ENCODE assay signal across 15 mouse cellular contexts in the genomic region with DNA sequence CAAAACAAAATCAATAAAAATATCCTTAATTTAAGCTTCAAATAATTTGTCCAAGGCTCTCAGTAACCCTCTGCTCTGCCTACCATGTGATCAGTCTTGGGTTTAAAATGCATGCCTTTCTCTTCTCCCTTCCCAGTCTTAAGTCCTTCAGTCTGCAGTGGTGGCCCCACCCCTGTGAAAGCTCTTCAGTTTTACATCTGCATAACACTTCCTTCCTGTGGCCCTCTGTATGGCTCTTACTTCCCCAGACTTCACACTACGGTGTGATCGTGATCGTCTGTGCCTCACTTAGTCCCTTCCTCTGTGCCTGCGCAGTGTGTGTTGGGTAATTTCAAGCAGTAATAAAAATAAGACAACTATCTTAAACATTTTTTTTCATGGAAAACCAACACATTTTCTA.
DNase-seq lines count a peak whose midpoint lies in the region; ATAC-seq and TF ChIP-seq lines count a peak whose summit lies in the region.
"Had no signal": no experiment of that assay in that cellular context is flagged by ENCODE, and none has a peak within 500 bp of the region (broad histone marks: within the 10 kb centered on the region; RNA-seq: fewer than 3 reads in every experiment).

No protein-coding gene starts in this region.

- 82% methylated on average over 4 of the region's 4 CpGs for WGBS in forebrain, embryonic 12.5 days

- no peaks in the 10 kb centered on the region for H3K9me3 ChIP-seq in MEL (replicated peaks; ENCODE audit: insufficient read depth, low read length)
- H3K9me3 ChIP-seq in forebrain, embryonic 12.5 days, result no peaks in the 10 kb centered on the region
- H3K9me3 ChIP-seq: limb, embryonic 15.5 days; stomach, embryonic 15.5 days had no signal

- H3K4me2 ChIP-seq in forebrain, embryonic 12.5 days, result no peak overlapping the region
- H3K4me2 ChIP-seq: limb, embryonic 15.5 days; stomach, embryonic 15.5 days had no signal

- no peak overlapping the region for H3K27ac ChIP-seq in MEL (ENCODE audit: control insufficient read depth, low read depth, low read length)
- H3K27ac ChIP-seq in left cerebral cortex, adult 2 months, result no peak overlapping the region
- no peak overlapping the region for H3K27ac ChIP-seq in forebrain, embryonic 12.5 days
- H3K27ac ChIP-seq: heart, adult 2 months; limb, embryonic 15.5 days; stomach, embryonic 15.5 days had no signal

- TF ChIP-seq POLR2A in MEL (IDR thresholded peaks at IDR 0.05; ENCODE audit: control insufficient read depth in 1 of 2, insufficient read depth in 1 of 2, low read depth in 1 of 2, low read length in 2 of 2, poor library complexity in 1 of 2), result no peak

- H3K27me3 ChIP-seq in MEL (ENCODE audit: control insufficient read depth in 1 of 2, insufficient read depth in 2 of 2, low read length in 2 of 2), result peaks cover 2 to 4% of the 10 kb centered on the region in 2 experiments; a peak in 1 of 4 replicates
- peaks cover 14% of the 10 kb centered on the region for H3K27me3 ChIP-seq in forebrain, embryonic 12.5 days
- H3K27me3 ChIP-seq: stomach, embryonic 15.5 days had no signal

- no peaks in the 10 kb centered on the region for H3K4me1 ChIP-seq in MEL (ENCODE audit: control insufficient read depth in 1 of 2, insufficient read depth in 2 of 2, low read length in 2 of 2)
- peaks cover 3% of the 10 kb centered on the region; the same call in 1 of the 2 replicates for H3K4me1 ChIP-seq in forebrain, embryonic 12.5 days
- H3K4me1 ChIP-seq: limb, embryonic 15.5 days; stomach, embryonic 15.5 days had no signal

- peak; percentile 89 for ATAC-seq in megakaryocyte, adult 5-6 weeks (ENCODE audit: poor library complexity, severe bottlenecking)
- ATAC-seq in forebrain, embryonic 12.5 days (ENCODE audit: low FRiP score), result no peak
- ATAC-seq: forebrain, embryonic 14.5 days had no signal

- H3K4me3 ChIP-seq in MEL (ENCODE audit: control insufficient read depth in 1 of 2, insufficient read depth in 1 of 2, low read depth in 2 of 2, low read length in 2 of 2), result no peak overlapping the region
- no peak overlapping the region for H3K4me3 ChIP-seq in left cerebral cortex, adult 2 months
- no peak overlapping the region for H3K4me3 ChIP-seq in forebrain, embryonic 12.5 days (replicated peaks)
- H3K4me3 ChIP-seq: heart, adult 2 months; limb, embryonic 15.5 days; stomach, embryonic 15.5 days had no signal

- DNase-seq in B cell, adult 2 months, result peak; percentile 31 to 44
- peak; percentile 46 for DNase-seq in MEL (ENCODE audit: low read depth, low spot score)
- DNase-seq in thymus, postnatal 14 days, result peak; percentile 45
- no peak for DNase-seq in left cerebral cortex, adult 2 months (ENCODE audit: extremely low spot score in 1 of 2, low spot score in 2 of 2)
- DNase-seq in frontal cortex, postnatal 36 days (ENCODE audit: low spot score in 2 of 2), result no peak
- DNase-seq: adrenal gland, postnatal 14 days; cerebellum, adult 8-10 months; heart, adult 2 months; heart, postnatal 10 days; lung, adult 2 months had no signal

- 0 out of 4 replicates have a peak, but pooled peaks cover 0 to 2% of the 10 kb centered on the region in 2 experiments for H3K36me3 ChIP-seq in MEL (ENCODE audit: control insufficient read depth in 1 of 2, insufficient read depth in 2 of 2, low read length in 2 of 2)
- H3K36me3 ChIP-seq in forebrain, embryonic 12.5 days (replicated peaks), result no peaks in the 10 kb centered on the region
- H3K36me3 ChIP-seq: limb, embryonic 15.5 days; stomach, embryonic 15.5 days had no signal

- TF ChIP-seq RAD21 in MEL (IDR thresholded peaks at IDR 0.05; ENCODE audit: low read depth, low read length), result no peak

- TF ChIP-seq CTCF in MEL (IDR thresholded peaks at IDR 0.05 in 2 of 3, conservative IDR thresholded peaks at IDR 0.05 in 1 of 3; ENCODE audit: control insufficient read depth in 1 of 3, insufficient read depth in 1 of 3, low read depth in 2 of 3, low read length in 3 of 3, poor library complexity in 1 of 3, severe bottlenecking in 1 of 3), result no peak
- TF ChIP-seq CTCF in left cerebral cortex, adult 2 months (IDR thresholded peaks at IDR 0.05), result no peak

- no peaks in the 10 kb centered on the region; the same call in 1 of the 2 replicates for H3K79me2 ChIP-seq in MEL (ENCODE audit: control insufficient read depth, insufficient read depth, low read length, poor library complexity)

- no peak overlapping the region for H3K9ac ChIP-seq in MEL (ENCODE audit: control insufficient read depth, low read depth, low read length, poor library complexity, severe bottlenecking)
- no peak overlapping the region for H3K9ac ChIP-seq in forebrain, embryonic 12.5 days
- H3K9ac ChIP-seq: limb, embryonic 15.5 days; stomach, embryonic 15.5 days had no signal

- intact Hi-C loops in left cerebral cortex, adult 2 months (cut with DNase I), result no loop called here

- TF ChIP-seq EP300 in MEL (IDR thresholded peaks at IDR 0.05; ENCODE audit: low read depth in 1 of 2, low read length in 2 of 2), result no peak

TF ChIP-seq in MEL, 35 proteins besides CTCF, POLR2A, EP300 and RAD21:
- TF ChIP-seq ZKSCAN1 (IDR thresholded peaks at IDR 0.05; ENCODE audit: low read depth, low read length), result no peak
- TF ChIP-seq HCFC1 (IDR thresholded peaks at IDR 0.05; ENCODE audit: low read depth, low read length), result no peak
- TF ChIP-seq MAFK (IDR thresholded peaks at IDR 0.05; ENCODE audit: borderline replicate concordance, low read depth, low read length), result no peak
- no peak for TF ChIP-seq MYC (IDR thresholded peaks at IDR 0.05; ENCODE audit: low read depth, low read length)
- TF ChIP-seq NELFE (IDR thresholded peaks at IDR 0.05; ENCODE audit: low read depth, low read length), result no peak
- TF ChIP-seq SIN3A (IDR thresholded peaks at IDR 0.05; ENCODE audit: low read length), result no peak

Comparison
In these comparisons a context has a peak if more than half of its experiments do, and no peak if none do; other contexts are left out.
1. DNase-seq: peak in B cell, adult 2 months (2 of 2), MEL (single experiment) and thymus, postnatal 14 days (single experiment); none in left cerebral cortex, adult 2 months (0 of 2) and frontal cortex, postnatal 36 days (0 of 2).